Mouse (Mus musculus) heart, postnatal 4 days (tissue): ENCODE results near the gene D5Ertd579e. TPM values are rescaled to one million over a fixed set of nuclear protein-coding genes. Genes with fewer than 3 reads are reported as not detected.

Experiments
- DNase-seq: peaks from one replicate; pipeline ENCODE4 v3.0.0; 2021
- total RNA-seq, 2 experiments: library from RNA; stranded (reverse); gene quantifications; 2 replicates each; pipeline ENCODE4 v1.2.3; 2021

Gene D5Ertd579e
- total RNA-seq, 2 experiments from 2014 or later = 101 to 105 TPM

DNA sequence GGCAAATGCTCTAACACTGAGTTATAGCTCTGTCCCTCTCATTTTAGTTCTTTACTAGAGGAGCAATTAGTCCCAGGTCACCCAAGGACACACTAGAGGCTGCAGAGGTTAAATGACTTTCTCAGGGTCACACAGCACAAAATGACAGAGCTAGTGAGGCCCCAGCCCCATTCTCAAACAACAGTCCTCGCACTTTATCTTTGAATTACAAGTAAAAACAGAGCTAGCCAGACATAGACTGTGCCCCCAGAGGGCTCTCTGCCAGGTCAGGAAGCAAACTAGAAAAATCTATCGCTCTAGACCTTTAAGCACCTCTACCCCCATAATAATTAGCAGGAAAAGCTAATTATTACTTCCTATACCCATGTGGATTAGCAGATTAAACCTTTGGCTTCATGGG, 128.2 kb downstream of the D5Ertd579e start:
- no peak for DNase-seq

DNA sequence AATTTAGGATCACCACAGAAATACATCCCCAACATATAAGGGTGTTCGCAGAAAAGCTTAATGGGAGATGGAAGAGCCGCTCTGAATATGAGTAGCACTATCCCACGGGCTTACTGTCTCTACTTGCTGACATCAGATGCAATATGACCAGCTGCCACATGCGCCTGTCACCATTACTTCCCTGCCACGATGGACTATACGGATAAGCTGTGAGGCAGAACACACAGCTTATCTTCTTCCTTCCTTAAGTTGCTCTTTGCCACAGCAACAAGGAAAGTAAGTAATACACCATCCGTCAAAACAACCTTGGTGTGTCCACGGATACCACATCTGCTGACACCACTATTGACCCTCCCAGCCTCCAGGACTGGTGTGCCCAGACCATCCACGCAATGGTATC, 131.3 kb downstream of the D5Ertd579e start:
- DNase-seq = no peak

DNA sequence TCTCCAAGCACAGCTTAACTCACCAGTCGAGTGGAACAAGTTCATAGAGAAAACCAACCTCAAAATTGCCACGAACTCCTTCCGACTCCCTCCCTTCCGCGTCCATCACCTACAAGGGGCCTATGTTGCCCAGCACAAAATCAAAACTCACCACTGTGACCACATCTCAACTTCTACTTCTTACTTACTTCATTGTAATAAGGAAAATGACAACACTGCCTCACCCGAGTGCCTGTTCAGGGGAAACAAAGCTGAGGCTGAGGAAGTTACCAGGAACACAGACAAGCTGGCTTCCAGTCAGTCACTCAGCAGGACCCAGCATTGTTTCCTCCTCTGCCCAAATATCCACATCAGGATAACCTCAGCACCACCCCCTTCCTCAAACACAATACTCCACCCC, 132.1 kb downstream of the D5Ertd579e start:
- DNase-seq = no peak

DNA sequence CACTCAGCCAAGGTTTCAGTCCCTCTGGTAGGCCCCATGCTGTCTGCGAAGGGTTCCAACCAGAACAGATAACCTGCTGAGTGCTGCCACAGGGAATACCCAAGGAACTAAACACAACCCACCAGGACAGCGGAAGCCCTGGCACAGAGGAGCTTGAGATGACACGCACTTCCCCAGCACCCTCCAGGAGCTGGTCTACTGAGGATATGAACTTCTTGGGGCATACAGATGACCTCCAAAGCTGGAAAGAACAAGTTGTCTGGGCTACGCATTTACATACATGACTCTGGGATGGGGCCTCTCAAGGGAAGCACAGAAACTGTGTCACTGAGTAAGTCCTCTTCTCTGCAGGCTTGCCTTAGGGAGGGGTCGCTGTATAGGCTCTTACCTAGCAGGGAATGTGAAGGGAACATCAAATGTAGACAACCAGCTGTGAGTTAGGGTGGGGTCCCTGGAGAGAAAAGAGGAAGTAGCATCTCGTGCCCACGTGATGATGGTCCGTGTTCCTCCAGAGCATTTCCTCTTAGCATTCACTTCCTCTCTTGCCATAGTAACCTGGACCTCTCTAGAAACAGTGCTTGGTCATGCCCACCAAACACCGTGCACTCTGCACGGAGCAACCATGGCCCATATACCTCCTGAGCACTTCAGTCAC, 132.9 kb downstream of the D5Ertd579e start:
- DNase-seq = no peak

DNA sequence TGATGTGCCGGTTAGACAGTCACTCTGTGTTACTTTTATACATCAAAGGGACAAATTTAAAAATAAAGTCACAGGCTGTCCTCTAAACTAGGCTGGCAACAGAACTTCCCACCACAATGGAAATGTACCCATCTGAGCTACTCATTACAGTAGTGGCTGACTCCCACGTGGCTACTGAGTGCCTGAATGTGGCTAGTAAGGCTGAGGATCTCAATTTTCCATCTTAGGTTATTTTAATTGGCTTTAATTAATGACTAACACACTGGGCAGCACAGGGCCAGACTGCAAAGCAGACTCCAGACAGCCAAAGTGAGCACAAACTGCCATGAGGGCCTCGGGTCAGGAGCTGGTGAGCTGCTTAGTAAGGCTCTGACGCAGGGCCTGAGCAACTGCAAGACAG, 134.3 kb downstream of the D5Ertd579e start:
- DNase-seq = no peak

DNA sequence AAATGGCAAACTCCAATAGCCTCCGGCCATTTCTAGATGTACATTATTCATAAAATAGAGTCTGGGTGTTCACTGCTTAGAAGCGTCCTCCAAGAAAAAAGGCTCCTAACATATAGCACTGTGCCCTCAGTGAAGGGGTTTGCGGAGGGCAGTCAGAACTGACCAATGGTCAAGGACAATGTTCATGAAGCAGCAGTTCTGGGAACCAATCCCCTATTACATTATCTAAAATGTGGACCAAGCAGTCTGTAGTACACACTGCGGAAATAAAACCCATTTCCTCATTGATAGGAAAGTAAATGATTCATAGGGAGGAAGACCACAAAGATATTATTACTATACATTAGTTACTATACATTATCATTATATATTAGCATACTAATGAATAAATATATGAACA, 135.3 kb downstream of the D5Ertd579e start:
- no peak for DNase-seq

DNA sequence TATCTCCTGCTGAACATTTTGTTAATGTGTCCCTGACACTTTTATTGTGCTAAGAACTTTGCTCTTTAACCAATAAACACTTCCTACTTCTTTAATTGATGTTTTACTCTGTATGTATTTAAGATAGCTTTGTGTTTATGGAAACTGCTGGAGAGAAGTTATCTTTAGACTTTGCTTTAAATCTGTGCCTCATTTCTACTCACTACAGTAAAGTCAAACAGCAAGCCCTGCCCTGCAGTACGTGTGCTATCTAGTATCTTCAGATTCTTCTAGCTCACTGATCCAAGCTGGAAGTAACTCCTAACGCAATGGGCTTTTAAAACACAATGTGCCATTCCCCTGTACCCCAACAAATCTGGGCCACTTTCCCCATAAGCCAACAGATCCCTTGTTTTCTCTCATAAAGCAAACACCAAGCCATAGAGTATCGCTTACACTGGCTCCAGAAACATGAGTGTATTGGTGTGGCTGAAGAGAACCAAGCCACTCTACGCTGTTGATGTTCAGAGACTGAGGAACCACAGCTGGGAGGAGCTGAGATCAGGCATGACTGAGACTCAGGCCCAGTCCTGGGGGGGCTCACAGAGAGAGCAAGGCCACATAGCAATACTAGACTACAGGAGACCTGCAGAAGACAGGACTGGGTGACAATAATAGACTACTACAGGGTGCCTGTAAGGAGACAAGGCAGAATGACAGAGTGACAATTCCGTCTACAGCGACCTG, 136.2 kb downstream of the D5Ertd579e start:
- DNase-seq = no peak

DNA sequence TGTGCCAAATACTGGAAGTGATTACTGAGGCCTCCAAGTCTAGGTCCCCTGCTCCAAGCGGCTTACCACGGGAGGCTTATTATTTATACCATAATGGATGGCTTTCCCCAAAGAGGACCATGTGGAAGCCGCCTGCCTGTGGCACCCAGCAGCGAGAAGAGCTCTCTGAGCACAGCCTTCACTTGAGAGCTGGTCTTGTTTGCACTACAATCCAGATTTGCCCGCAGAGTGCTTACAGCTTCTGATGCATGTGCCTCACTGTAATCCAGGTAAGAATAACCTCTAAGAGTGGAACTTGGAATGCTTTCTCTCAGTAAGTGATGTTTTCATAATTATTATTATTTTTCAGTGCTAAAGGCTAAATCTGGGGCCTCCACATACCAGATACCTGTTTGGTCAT, 136.7 kb downstream of the D5Ertd579e start:
- DNase-seq = no peak

DNA sequence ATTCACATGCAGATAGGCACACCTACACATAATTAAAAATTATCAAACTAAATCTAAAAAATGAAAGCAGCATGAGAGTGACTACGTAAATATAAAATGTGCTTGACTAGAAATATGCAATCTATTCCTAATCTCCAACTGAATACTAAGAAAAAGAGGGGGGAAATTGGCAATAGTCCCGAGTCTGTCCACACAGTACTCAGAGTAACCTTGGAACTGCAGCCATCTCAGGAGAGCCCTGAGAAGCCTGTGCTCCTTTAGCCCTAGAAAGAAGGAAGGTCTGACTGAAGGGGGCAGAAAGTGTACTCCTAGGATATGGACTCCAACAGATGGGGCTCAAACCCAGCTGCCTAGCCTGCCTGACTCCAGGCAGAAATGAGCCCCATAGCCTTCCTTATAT, 137.3 kb downstream of the D5Ertd579e start:
- no peak for DNase-seq

DNA sequence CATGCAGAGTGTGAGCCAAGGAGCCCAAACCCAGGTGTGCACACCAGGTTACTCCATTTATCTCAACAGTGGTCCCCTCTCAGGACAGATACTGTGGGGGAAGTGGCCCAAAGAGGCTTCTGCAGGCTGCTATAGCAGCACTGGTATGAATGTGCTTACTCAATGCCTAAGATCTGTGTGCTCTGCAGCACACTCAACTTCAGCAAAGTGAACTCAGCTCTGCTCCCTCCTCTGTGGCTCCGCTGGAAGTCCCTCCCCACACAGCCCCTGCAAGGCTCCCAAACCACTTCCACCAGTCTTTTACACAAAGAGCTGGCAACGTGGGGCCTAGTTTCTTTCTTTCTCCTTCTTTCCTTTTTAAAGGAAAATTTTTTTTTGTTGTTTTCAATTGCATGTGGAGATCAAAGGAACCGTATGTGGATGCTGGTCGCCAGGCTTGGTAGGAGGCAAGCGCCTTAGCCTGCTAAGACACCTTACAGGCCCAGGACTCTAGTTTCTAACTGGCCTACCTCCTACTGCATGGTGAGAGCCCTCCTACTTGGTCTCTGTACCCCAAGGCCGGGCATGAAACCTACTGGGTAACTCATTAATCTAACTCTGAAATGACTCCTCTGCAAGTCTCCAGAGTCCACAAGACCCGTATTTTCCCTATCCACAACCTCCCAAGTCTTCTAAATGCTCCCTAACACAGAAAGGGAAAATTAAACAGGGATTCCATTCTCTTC, 138.1 kb downstream of the D5Ertd579e start:
- DNase-seq = no peak

DNA sequence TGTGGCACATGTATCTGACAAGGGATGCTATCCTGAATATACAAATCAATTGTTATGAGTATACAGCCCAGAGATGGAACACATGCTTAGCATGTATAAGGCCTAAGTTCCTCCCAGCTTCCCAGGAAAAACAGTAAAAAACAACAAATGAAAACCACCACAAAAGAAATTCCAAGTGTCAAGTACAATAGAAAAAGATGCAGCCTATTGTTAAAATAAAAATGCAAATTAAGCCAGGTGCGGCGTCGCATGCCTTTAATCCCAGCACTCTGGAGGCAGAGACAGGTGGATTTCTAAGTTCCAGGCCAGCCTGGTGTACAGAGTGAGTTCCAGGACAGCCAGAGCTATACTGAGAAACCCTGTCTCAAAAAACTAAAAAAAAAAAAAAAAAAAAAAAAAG, 138.9 kb downstream of the D5Ertd579e start:
- DNase-seq = no peak

DNA sequence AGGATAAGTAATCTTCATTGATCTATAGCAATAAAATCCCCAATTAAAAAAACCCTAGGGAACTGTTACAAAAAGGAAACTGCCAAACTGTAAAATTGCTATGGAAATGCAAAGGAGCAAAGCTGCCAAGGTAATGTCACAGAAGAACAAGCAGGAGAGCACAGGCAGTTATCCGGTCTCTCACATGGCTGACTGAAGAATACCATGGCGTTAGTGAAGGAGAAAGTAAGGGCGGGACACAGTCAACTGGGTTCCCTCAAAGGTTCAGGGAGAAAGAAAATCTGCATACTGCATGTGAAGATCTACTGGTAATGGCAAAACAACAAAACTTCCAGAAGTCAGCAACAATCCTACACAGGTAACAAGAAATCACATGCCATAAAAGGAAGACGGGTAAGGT, 139.5 kb downstream of the D5Ertd579e start:
- no peak for DNase-seq

DNA sequence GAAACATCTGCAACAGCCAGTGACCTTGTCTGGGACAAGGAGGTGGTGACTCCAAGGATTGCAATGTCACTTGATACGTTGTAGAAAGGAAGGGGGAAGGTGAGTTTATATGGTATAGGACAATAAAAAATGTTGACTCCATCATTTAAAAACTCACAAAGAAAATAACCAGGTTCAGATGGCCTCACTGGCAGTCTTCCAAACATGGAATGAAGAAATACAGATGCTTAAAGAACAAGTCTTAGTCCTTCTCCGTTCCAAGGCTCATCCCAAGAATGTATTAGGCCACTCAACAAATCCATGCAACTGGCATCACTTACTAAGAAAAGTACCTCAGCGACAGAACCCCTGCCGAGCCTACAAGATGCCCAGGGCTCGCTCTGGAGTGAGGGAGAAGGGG, 141.3 kb downstream of the D5Ertd579e start:
- DNase-seq = no peak

DNA sequence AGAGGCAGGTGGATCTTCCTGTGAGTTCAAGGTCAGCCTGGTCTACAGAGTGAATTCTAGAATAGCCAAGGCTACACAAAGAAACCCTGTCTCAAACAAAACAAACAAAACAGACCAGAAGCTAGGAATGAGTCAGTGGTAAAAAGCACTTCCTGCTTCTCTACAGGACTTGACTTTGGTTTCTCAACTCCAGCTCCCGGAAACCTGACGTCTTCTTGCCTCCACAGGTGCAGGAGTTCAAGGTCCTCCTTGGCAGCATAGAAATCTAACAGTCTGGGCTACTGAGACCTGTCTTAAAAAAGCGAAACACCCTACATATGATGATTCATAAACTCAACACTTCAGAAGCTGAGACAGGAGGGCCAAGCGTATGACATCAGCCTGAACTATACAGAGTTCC, 141.9 kb downstream of the D5Ertd579e start:
- no peak for DNase-seq

DNA sequence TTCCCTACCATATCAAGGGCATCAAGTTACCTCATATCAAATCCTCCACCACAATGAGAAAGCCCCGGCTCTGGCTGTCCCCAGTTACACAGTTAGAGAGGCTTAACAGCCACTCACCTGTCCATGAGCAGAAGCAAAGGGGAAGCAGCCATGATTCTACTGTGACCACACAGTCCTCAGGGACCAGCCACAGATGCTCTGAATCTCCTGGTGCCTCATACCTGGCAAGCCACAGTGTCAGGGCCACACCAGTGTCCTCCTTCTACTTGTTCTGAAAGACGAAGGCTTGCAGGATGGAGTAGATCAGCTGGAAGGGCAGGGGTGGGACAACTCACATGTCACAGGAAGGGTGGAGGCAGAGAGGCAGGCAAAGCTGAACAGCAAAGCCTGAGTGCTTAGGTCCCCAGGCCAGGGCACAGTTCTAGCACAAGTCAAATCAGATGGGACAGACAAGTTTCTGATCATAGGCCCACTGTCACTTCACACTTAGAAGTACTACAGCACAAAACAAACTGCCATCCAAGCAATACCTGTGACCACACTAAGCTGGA, 142.7 kb downstream of the D5Ertd579e start:
- no peak for DNase-seq

DNA sequence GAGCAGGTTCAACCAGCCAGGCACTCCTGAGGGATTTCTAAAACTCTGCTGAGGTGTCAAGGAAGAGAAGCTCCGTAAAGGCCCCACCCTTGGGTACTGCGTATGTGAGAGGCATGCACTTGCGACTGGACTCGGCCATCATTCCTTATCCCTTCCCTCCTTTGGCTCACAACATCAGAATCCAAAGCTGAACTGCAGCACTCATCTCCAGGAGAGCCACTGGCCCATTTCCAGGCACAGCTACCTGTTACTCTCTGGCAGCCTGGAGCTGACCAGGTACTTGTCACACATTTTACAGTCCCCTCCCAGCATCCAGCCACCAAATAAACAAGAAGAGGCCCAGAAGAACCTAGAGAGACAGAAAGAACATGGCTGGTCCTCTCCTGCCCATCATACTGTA, 143.4 kb downstream of the D5Ertd579e start:
- no peak for DNase-seq

Other genes starting within 250 kb of the D5Ertd579e start
- gene Grpel1, start 231.0 kb downstream of the D5Ertd579e start, total RNA-seq = 10 to 100 TPM; 58.3 to 61.5 TPM
- gene Tada2b, start 211.7 kb downstream of the D5Ertd579e start, total RNA-seq = 10 to 100 TPM; 18.9 to 21.3 TPM
- gene Ccdc96, start 211.4 kb downstream of the D5Ertd579e start, total RNA-seq = under 1 TPM; 0.19 to 0.23 TPM
- gene Tbc1d14, start 102.7 kb downstream of the D5Ertd579e start, total RNA-seq = 10 to 100 TPM; 20.6 to 22.6 TPM
- gene Bloc1s4, start 52.6 kb upstream of the D5Ertd579e start, total RNA-seq = 10 to 100 TPM; 11.6 to 13.7 TPM
- 100 to 1,000 TPM; 306 to 323 TPM for gene Mrfap1, start 100.7 kb upstream of the D5Ertd579e start, total RNA-seq
- 10 to 100 TPM; 19.2 to 19.7 TPM for gene Man2b2, start 134.6 kb upstream of the D5Ertd579e start, total RNA-seq
- gene Ppp2r2c, start 172.5 kb upstream of the D5Ertd579e start, total RNA-seq = under 1 TPM; 0.19 to 0.25 TPM